Mouse (Mus musculus): Measurements from ENCODE around the gene Slc35e3. TPM values are rescaled to one million over a fixed set of nuclear protein-coding genes. Genes with fewer than 3 reads are reported as not detected.
"Not testable (repeated sequence)": the region's sequence is repeated elsewhere in the genome, so short reads cannot be mapped to it uniquely, and the experiment has no call there.

Gene Slc35e3
- polyA plus RNA-seq, 2 experiments from 2014 or later: 1.7 TPM

DNA sequence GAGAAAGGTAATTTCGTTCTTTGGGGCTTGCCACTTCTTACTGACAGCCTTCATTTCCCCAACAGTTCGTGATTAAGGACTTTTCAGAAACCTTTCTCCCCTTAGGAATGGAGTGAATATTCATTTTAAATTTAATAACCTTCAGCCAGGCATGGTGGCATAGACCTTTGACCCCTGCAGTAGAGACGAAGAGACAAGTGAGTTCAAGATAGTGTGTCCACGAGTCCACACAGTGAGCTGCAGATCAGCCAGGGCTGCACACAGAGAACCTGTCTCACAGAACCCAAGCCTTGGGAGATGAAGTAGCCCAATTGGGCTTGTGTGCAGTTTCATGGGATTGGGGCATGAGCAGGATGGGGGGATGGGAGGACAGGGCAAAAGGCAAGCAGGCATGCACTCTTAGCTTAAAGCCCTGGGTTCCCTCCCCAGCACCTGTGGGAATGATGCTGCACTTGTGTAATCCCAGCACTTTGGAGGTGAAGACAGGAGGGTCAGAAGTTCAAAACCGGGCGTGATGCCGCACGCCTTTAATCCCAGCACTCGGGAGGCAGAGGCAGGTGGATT, 33.9 kb downstream of the Slc35e3 start:
- no peak for ATAC-seq

DNA sequence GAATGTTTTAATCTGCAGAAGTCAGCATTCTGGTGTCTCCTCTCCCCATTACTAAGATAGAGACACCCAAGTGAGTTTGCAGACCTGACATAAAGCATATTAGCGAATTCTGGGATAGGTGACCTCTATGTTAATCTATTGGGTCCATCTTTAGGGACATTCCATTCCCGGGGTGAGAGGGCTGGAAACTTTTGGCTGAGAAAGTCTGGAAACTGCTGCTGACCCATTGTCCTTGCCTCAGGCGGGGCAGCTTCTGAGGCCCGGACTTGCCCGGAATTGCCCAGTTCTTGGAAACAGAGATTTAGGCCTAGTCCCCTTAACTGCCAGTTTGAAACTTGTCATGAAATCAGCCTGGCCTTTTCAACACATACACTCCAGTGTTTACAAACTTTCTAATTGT, 34.8 kb downstream of the Slc35e3 start:
- ATAC-seq: no peak

DNA sequence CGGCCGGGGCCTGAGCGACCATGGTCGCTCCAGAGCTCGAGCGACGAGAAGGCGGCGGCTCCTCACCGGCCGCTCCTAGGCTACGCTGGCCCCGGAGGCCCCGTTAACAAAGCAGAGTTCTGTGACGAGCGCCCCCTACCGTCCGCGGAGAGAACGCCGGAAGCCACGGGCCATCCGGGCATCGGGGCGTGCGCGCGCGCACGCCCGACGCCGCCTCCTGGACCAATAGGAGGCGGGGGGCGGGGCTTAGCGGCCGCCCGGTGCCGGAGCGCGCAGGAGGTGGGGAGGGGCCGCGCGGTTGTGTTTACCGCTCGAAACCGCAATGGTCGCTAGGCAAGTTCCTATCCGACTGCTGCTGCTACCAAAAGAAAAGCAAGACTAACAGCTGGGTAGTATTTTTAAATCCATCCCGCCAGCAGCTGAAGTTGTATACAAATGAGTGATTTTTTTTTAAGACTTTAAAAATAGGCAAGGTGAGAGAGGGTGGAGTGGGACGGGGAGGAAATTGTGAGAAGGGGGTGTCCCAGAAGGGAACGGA, 35.5 kb downstream of the Slc35e3 start, which contains the start of gene Mdm2:
TSS of gene Mdm2 (minus strand) at position 155 of the 538 bp plus-strand sequence.
- ATAC-seq: peak; percentile 87

DNA sequence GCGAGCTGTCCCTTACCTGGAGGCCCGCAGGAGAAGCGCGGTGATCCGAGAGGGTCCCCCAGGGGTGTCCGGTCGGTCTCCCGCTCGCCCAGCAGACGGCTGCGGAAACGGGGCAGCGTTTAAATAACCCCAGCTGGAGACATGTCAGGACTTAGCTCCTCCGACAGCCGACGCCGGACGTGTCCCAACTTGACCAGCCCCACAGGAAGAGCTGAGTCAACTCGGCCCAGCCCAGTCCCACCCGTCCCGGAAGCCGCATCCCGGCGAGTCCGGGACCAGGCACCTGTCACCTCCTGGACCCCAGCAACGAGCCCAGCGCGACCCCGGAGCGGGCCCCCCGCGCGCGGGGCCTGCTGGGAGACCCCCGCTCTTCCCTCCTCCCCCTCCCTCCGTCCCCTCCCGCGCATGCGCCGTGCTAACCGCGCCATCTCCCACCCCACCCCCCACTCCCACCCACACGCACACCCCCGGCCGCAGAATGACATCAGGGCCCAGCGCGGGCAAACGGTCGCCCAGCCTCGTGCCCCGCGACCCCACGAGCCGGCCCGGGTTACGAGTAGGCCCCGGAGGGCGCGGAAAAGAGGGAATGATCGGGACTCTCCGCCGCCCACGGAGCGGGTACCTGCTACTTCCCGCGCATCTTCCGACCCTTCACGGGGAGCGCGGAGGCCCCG, 36.1 kb downstream of the Slc35e3 start:
- ATAC-seq: no peak

DNA sequence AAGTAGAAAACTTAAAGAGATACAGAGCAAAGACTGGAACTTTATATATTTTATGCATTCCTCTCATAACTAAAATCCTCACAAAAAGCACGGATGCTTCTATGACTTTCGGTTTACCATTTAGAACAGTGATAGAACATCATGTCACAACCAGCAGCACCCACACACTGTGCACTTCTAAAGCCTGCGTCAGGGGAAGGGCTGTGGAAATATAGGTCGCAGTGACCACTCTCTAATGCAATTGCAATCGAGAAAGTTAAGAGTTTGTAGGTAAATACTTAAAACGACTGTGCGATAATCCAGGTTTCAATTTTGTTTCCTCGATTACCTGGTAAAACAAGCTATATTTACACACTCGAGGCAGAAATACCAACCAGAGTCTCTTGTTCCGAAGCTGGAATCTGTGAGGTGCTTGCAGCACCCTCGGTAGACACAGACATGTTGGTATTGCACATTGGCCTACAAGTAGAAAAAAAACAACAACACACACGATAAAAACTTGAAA, 36.8 kb downstream of the Slc35e3 start:
- ATAC-seq: peak; percentile 13

DNA sequence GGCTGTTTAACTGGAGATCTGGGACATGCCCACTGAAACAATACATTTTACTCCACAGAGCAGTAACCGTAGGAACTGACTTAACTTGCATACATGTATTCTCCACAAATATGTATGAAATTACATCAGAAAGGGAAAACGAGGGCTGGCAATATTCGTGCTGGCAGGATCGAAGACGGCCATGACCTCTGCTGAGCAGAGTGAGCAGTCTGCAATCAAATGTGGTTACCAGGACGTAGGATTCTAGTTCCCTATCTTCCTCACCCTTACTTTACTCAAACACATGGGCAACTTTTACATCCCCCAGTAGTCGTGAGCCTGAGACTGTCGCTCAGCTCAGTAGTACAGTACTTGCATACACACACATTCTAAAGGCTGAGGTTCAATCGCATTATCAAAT, 37.3 kb downstream of the Slc35e3 start:
- no peak for ATAC-seq

DNA sequence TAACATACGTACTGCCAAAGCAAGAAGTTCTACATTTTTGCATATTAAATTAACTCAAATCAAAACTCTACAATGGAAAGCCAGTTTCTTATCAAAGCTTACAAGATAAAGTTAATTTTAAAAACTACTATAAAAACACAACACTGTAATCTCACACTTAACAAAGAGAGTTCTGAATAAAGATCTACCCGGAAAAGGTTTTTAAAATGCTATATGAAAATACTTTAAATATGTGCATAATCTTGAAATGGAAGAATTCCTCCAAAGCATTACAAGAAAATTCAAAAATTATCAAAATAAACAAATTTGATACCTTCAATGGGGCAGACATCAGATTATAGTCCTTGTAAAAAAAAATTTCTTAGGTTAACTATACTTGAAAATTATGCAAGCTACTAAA, 37.8 kb downstream of the Slc35e3 start:
- ATAC-seq: no peak

DNA sequence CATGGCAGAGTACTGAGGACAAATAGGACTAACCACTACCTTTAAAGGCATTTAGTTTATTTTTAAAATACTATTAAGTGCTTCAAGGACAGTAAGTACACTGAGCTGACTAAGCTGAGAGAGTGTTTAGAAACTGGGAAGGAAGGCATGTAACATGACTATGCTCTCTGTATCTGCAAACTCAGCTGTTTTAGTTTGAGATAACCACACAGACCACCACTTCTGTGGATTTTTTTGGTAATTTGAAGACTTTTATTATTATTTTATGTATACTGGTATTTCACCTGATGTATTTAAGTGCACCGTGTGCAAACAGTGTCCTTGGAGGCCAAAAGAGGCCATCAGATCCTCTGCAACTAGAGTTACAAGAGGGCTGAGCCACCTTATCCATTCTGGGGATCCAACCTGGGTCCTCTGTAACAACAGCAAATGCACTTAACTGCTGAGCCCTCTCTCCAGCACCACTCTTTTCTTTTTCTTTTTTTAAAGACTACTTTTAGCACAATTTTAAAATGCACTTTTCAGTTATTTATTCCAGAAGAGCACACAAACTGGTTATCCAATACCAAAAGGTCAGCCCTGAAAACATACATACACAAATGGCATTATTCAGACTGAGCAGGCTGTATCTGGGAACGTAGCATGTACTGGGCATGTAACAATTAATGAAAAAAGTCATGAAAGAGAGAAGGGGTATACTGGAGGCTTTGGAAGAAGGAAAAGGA, 38.9 kb downstream of the Slc35e3 start:
- no peak for ATAC-seq

DNA sequence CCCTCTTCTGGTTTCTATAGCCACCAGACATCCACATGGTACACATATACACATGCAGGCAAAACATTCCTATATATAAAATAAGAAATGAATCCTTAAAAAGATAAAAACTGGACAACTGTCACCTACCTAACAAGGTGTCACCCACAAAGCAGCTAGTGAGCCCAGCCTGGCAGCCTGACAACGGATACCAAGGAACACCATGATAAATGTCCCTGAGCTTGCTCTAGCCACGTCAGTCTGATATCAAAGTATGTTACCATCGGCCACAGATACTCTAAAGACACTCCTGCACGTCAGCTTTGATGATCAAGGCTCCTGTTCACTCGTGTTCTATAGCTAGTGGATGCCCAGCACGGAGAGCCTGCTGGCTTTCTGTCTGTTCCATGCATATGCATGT, 39.7 kb downstream of the Slc35e3 start:
- no peak for ATAC-seq

DNA sequence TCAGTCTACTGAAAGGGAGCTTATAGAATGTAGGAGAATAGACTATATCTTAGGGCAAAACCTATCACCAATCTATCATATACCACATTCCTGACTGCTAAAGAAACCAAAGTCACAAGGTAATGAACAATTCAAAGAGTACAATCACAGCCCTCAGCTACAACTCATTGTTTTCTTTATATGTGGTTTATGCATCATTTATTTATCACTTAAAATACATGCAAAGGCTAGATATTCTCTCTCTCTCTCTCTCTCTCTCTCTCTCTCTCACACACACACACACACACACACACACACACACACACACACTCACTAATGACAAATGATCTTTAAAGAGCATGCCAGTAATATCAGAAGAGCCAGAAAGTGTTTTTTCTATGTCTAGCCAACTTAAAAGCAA, 40.4 kb downstream of the Slc35e3 start:
- no peak for ATAC-seq

DNA sequence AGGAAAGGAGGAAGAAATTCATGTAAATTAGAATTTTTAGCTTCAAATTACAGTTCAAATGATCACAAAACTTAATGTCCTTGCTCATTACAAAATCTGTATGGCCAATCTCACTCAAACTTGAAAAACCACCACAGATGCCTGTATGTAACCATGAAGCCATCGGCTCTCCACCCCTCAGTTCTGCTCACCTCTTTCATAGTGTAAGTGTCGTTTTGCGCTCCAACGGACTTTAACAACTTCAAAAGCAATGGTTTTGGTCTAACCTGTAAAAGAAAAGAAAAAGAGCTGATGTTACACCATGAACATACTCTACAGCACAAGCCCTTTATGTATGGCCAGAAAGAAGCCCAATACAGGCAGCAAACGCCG, 41.2 kb downstream of the Slc35e3 start:
- no peak for ATAC-seq

DNA sequence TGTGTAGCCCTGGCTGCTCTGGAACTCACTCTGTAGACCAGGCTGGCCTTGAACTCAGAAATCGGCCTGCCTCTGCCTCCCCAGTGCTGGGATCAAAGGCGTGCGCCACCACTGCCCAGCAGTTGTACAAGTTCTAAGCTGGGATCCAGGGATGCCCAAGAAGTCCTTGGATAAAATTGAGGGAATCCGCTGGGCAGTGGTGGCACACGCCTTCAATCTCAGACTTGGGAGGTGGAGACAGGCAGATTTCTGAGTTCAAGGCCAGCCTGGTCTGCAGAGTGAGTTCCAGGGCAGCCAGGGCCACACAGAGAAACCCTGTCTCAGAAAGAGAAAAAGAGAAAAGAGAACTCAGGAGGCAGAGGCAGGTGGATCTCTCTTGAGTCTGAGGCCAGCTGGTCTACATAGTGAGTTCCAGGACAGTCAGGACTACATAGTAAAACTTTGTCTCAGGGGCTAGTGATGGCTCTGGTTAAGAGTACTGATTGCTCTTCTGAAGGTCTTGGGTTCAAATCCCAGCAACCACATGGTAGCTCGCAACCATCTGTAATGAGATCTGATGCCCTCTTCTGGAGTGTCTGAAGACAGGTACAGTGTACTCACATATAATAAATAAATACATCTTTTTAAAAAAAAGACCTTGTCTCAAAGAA, 41.7 kb downstream of the Slc35e3 start:
- ATAC-seq: not testable (repeated sequence)

DNA sequence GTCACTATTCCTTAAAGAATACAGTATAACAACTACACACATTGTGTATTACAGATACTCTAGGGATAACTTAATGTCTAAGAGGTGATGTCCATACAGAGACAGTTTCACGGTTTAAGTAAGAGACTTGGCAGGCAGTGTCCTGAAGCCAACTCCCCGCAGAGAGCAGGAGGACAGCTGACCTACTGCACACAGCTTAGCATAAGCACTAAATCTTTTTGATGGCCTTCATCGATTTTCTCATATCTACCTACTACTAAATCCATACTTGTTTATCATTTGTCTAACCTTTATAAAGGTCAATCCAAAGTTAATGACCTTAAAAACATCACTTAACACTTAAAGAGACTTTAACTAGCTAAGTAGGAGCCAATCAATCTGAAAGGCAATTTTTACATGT, 42.7 kb downstream of the Slc35e3 start:
- no peak for ATAC-seq

DNA sequence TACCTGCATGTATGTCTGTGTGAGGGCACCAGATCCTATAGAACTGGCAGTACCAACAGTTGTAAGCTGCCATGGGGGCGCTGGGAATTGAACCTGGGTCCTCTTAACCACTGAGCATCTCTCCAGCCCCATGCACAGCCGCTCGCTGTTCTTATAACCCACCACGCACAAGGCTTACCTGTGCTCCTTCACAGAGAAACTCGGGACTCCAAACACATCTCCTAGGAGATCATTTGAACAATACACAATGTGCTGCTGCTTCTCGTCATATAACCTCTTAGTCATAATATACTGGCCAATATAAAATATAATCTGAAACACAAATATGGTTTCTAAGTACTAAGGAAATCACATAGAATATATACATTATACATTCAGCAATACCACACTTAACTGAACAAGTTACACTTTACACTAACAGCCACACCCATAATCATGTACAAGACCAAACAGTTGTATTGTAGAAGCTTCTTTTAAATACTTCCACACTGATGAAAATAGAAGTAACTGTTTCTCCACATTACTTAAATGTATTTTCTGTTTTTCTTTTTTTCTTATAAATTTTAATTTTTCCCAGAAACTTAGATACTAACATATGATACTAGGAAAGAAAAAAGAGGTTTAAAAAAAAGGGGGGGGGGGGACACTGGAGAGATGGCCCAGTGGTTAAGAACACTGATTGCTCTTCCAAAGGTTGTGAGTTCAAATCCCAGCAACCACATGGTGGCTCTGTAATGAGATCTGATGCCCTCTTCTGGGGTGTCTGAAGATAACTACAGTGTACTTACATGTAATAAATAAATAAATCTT, 43.9 kb downstream of the Slc35e3 start:
- no peak for ATAC-seq

DNA sequence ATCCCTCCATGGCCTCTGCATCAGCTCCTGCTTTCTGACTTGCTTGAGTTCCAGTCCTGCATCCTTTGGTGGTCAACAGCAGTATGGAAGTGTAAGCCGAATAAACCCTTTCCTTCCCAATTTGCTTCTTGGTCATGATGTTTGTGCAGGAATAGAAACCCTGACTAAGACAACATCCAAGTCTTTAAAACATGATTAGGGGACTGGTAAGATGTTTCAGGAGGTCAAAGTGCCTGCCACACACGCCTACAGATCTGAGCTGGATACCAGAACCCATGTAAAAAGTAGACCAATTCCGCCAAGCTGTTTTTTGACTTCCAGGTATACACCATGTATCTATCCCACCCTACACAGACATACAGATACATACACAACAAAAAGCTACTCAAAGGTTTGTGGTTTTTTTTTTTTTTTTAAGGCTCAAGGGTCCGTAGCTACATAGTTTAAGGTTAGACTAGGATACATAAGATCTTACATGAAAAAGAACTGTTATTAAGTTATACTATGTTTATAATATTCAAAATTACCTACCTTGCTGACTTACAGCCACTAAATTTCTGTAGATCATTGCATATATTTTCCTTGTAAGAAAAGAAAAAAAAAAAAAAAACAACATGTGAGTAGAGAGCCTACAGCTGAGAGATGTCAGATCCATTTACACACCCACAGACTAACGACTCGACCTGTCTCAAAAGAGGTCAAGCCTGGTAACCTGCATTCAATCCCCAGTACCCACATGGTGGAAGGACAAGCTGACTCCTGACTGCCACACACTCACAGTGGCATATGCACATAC, 44.9 kb downstream of the Slc35e3 start:
- no peak for ATAC-seq

DNA sequence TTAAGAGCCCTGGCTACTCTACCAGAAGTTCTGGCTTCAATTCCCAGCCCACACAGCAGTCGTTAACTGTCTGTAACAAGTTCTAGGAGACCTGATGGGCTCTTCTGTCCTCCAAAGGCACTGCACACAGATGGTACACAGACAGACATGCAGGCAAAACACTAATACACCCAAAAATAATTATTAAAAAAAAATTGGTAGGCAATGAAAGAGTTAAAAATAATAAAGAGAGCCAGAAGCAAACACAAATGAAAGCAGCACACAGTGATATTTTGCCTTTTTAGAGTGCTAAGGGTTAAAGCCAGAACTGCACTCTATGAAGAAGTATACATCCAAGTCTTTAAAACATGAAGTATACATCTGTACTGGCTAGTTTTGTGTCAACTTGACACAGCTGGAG, 45.7 kb downstream of the Slc35e3 start:
- no peak for ATAC-seq

DNA sequence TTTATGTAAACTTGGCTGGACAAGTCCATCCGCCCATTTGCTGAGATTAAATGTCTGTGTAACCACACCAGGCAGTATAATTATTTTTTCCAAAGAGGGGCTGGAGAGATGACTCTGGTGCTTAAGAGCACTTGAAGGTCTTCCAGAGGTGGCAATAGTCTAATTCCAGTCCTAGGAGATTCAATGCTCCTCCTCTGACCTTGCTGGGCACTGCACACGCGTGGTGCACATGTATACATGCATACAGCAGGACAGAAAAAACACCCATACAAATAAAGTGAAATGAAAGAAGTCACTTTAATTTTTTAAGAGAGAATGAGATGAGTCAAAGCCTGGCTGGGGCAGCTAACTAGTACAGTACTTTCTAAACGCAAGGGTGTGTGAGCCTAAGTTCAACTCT, 46.3 kb downstream of the Slc35e3 start:
- ATAC-seq: no peak

DNA sequence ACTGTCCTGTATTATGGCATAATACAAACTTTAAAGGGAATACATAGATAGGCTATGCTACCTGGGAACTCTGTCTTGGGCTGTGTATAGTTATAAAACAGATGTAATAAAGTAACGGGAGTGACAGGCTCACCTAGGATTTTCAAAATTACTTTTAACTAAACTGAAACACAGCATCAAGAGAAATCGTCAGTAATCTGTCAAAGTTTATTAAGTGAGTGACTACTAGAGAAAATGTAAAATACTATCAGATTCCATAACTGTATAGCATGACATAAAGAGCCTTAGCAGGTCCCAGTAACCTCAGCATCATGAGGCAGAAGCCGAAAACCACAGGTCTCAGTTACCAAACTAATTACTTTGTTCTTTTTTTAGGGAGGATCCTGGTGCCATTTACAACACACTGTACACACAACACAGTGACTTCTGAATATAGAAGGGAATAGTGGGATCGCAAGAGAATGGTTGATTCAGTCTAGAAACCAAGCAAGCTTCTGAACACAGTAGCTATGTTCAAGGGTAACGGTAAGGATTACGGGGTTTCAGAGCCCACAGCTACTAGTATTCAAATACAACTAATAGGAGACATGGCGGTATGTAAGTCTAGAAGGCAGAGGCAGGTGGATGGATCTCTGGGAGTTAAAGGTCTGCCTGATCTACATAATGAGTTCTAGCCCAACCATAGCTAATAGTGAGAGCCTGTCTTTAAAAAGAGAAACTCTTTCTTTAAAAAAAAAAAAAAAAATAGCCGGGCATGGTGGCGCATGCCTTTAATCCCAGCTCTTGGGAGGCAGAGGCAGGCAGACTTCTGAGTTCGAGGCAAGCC, 47.6 kb downstream of the Slc35e3 start:
- no peak for ATAC-seq

DNA sequence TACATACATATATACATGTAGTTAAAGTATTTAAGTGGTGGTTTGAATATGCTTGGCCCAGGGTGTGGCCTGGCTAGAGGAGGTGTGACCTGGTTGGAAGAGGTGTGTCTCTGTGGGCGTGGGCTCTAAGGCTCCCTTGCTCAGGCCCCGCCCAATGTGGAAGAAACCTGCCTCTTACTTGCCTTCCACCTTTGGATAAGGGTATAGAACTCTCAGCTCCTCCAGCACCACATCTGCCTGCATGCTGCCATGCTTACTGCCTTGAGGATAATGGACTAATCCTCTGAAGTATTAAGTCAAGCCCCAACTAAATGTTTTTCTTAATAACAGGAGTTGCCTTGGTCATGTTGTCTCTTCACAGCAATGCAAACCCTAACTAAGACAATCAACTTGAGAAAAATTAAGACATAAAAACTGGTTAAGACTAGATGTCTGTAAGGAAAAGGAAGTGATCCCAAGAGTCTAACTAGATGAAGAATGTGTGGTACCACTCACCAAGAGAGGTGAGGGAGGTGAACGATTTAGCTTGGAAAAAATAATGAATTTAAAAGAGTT, 48.5 kb downstream of the Slc35e3 start:
- ATAC-seq: no peak
